Mouse (Mus musculus) olfactory bulb, adult 2 months (tissue): Measurements from ENCODE around the gene Rrp8. TPM values are rescaled to one million over a fixed set of nuclear protein-coding genes. Genes with fewer than 3 reads are reported as not detected.
"Not testable (repeated sequence)": the region's sequence is repeated elsewhere in the genome, so short reads cannot be mapped to it uniquely, and the experiment has no call there.

Experiments used
- H3K27ac ChIP-seq: fragments of 200-500 bp; 2 replicates; pipeline ENCODE4 v1.5.1; 2012; ENCODE audit warnings: low read depth, low read length; ENCODE audit not compliant: insufficient read depth
- H3K4me1 ChIP-seq: fragments of 200-500 bp; 2 replicates; pipeline ENCODE4 v1.6.1; 2012; ENCODE audit warnings: low read length; ENCODE audit not compliant: control insufficient read depth, insufficient read depth
- H3K4me3 ChIP-seq: fragments of 200-500 bp; 2 replicates; pipeline ENCODE4 v1.5.1; 2012; ENCODE audit warnings: mild to moderate bottlenecking, low read depth, low read length, moderate library complexity; ENCODE audit not compliant: insufficient read depth
- CTCF ChIP-seq: fragments of 200-500 bp; IDR thresholded peaks from 2 replicates; pipeline ENCODE4 v1.5.1; 2012; ENCODE audit warnings: low read depth, mild to moderate bottlenecking, low read length, moderate library complexity; ENCODE audit not compliant: insufficient read depth
- POLR2A ChIP-seq: fragments of 200-500 bp; IDR thresholded peaks from 2 replicates; pipeline ENCODE4 v1.6.1; 2012; ENCODE audit warnings: mild to moderate bottlenecking, low read depth, low read length, moderate library complexity; ENCODE audit not compliant: insufficient read depth
- WGBS: fragments of 180-500 bp; shearing (Covaris S2); methylation state at CpG from one replicate; pipeline ENCODE4 v1.1.7; 2018; 5-methylcytosine and 5-hydroxymethylcytosine counted together
- polyA plus RNA-seq: library from polyadenylated mRNA; stranded (reverse); fragments of >200 nt; gene quantifications from 2 replicates; pipeline ENCODE4 v1.2.4, GENCODE M21; 2012; ENCODE audit warnings: low replicate concordance; ENCODE audit not compliant: missing spikeins, insufficient read depth, insufficient read length

Rrp8 gene
- polyA plus RNA-seq, 1 experiment = not detected

GRCm38 (mm10) chr7:105740089-105740795 is 3.1 kb upstream of the Rrp8 start:
- TF ChIP-seq POLR2A (no peak), CTCF (no peak)
- no peak overlapping the region for H3K4me3 ChIP-seq
- H3K27ac ChIP-seq = no peak overlapping the region
- WGBS = 82% methylated on average over 13 of the region's 13 CpGs
- peaks cover 7% of the 10 kb centered on the region for H3K4me1 ChIP-seq

GRCm38 (mm10) chr7:105738948-105739347 is 1.8 kb upstream of the Rrp8 start:
- Histone ChIP-seq H3K27ac (no peak overlapping the region), H3K4me1 (peaks cover 7% of the 10 kb centered on the region), H3K4me3 (no peak overlapping the region)
- 33% methylated on average over 3 of the region's 3 CpGs for WGBS
- TF ChIP-seq POLR2A = no peak
- no peak for TF ChIP-seq CTCF

GRCm38 (mm10) chr7:105738286-105738685 is 1.1 kb upstream of the Rrp8 start:
- H3K4me3 ChIP-seq = no peak overlapping the region
- H3K27ac ChIP-seq = no peak overlapping the region
- peaks cover 5% of the 10 kb centered on the region for H3K4me1 ChIP-seq
- WGBS = 64% methylated on average over 2 of the region's 2 CpGs
- no peak for TF ChIP-seq CTCF
- no peak for TF ChIP-seq POLR2A

GRCm38 (mm10) chr7:105737648-105738047 is 463 bp upstream of the Rrp8 start:
- Histone ChIP-seq H3K4me1 (no peaks in the 10 kb centered on the region; the same call in 1 of the 2 replicates), H3K27ac (no peak overlapping the region), H3K4me3 (no peak overlapping the region)
- 18% methylated on average over 3 of the region's 3 CpGs for WGBS
- no peak for TF ChIP-seq POLR2A
- TF ChIP-seq CTCF = no peak

- peak within 1 kb of the TSS; percentile 93 for H3K4me3 ChIP-seq
- peak; percentile 50 for TF ChIP-seq POLR2A
- no peak for TF ChIP-seq CTCF
- peak within 1 kb of the TSS; percentile 71 for H3K27ac ChIP-seq
- no peaks in the 10 kb centered on the region; the same call in 1 of the 2 replicates for H3K4me1 ChIP-seq
- under 1% methylated on average over 62 of the region's 62 CpGs for WGBS
These were observed 802 bp downstream of the Rrp8 start, which contains the start of gene Ilk for GRCm38 (mm10) chr7:105736264-105736901. Ilk (plus strand) TSS chr7:105736592.

GRCm38 (mm10) chr7:105735464-105735863 is 1.7 kb downstream of the Rrp8 start:
- H3K4me1 ChIP-seq = not testable (repeated sequence)

GRCm38 (mm10) chr7:105734826-105735225 is 2.4 kb downstream of the Rrp8 start:
- 89% methylated on average over 8 of the region's 8 CpGs for WGBS
- TF ChIP-seq POLR2A = no peak
- no peak for TF ChIP-seq CTCF
- Histone ChIP-seq H3K27ac (no peak overlapping the region), H3K4me1 (no peaks in the 10 kb centered on the region; the same call in 1 of the 2 replicates), H3K4me3 (no peak overlapping the region)

More at GRCm38 (mm10) chr7:105735464-105735863, 1.7 kb downstream of the Rrp8 start:
- 44% methylated on average over 4 of the region's 4 CpGs for WGBS
- H3K4me3 ChIP-seq, H3K27ac ChIP-seq: not testable (repeated sequence)

- Histone ChIP-seq H3K27ac (no peak overlapping the region), H3K4me1 (no peaks in the 10 kb centered on the region; the same call in 1 of the 2 replicates), H3K4me3 (no peak overlapping the region)
- 94% methylated on average over 11 of the region's 11 CpGs for WGBS
- TF ChIP-seq CTCF = no peak
- no peak for TF ChIP-seq POLR2A
These were observed 3.3 kb downstream of the Rrp8 start for GRCm38 (mm10) chr7:105733836-105734235.

- Histone ChIP-seq H3K4me3 (no peak overlapping the region), H3K4me1 (no peaks in the 10 kb centered on the region), H3K27ac (peak overlapping the region; percentile 69)
- TF ChIP-seq CTCF (no peak), POLR2A (no peak)
- 22% methylated on average over 6 of the region's 6 CpGs for WGBS
These were observed 8.3 kb downstream of the Rrp8 start for GRCm38 (mm10) chr7:105728701-105729428.
